Mouse (Mus musculus): ENCODE data around the gene A130010J15Rik. TPM values are rescaled to one million over a fixed set of nuclear protein-coding genes. Genes with fewer than 3 reads are reported as not detected.

Gene A130010J15Rik
- polyA plus RNA-seq, 1 experiment from 2014 or later: 17.8 TPM

DNA sequence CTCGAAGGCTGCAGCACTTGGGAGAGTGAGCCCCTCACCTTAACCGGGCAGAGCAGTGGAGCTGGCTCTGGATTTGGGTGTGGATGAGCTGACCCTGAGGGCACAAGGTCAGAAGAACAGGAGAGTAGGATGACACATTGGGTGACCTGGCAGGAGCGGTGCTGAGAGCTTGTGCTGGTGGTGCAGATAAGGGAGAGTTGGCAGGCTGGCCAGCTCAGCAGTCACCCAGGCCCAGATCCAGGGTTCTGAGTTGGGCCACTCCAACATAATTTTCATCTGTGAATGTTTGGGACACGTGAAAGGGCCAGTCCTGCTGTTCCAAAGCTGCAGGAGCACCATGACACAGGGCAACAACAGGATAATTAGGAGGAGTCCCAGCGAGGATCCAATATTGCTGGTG lies 43.5 kb downstream of the A130010J15Rik start:
- Histone ChIP-seq H3K36me3 (ENCODE audit: control insufficient read depth, insufficient read depth, low read length) (no peaks in the 10 kb centered on the region), H3K27me3 (ENCODE audit: control insufficient read depth, insufficient read depth, low read length) (no peaks in the 10 kb centered on the region), H3K9ac (ENCODE audit: low read length) (no peak overlapping the region), H3K4me3 (ENCODE audit: low read depth, low read length) (no peak overlapping the region), H3K4me1 (ENCODE audit: control insufficient read depth, insufficient read depth, low read length) (no peaks in the 10 kb centered on the region), H3K27ac (replicated peaks; ENCODE audit: low read depth, low read length) (no peak overlapping the region), H3K4me2 (ENCODE audit: low read depth, severe bottlenecking) (no peak overlapping the region), H3K9me3 (ENCODE audit: control insufficient read depth, low read length) (no peaks in the 10 kb centered on the region)
- WGBS: 75% methylated on average over 5 of the region's 5 CpGs
- no peak for DNase-seq (ENCODE audit: low spot score)
- ATAC-seq (ENCODE audit: insufficient number of reproducible peaks, low FRiP score, low TSS enrichment, low read depth): no peak

DNA sequence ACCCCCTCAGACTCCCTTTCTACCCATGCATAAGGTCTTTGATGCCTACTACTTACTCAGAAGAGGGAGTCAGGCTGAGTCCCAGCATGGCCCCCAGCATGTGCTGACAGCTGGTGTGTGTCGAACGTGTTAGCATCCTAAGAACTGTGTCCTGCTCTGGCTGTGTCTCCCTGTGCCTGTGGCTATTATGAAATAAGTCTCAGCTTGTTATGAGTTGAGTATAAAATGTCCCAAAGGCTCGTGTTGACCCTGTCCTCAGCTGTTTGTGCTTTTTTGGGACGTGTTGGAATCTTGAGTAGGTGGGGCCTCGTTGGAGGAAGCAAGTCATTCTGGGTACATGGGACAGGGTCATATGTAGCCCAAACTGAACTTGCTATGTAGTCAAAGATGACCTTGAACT lies 46.2 kb downstream of the A130010J15Rik start:
- Histone ChIP-seq H3K4me3 (ENCODE audit: low read depth, low read length) (no peak overlapping the region), H3K4me1 (ENCODE audit: control insufficient read depth, insufficient read depth, low read length) (no peaks in the 10 kb centered on the region), H3K27me3 (ENCODE audit: control insufficient read depth, insufficient read depth, low read length) (no peaks in the 10 kb centered on the region), H3K4me2 (ENCODE audit: low read depth, severe bottlenecking) (no peak overlapping the region), H3K36me3 (ENCODE audit: control insufficient read depth, insufficient read depth, low read length) (no peaks in the 10 kb centered on the region), H3K9me3 (ENCODE audit: control insufficient read depth, low read length) (no peaks in the 10 kb centered on the region), H3K9ac (ENCODE audit: low read length) (no peak overlapping the region), H3K27ac (replicated peaks; ENCODE audit: low read depth, low read length) (no peak overlapping the region)
- no peak for DNase-seq (ENCODE audit: low spot score)
- 76% methylated on average over 5 of the region's 5 CpGs for WGBS
- no peak for ATAC-seq (ENCODE audit: insufficient number of reproducible peaks, low FRiP score, low TSS enrichment, low read depth)

DNA sequence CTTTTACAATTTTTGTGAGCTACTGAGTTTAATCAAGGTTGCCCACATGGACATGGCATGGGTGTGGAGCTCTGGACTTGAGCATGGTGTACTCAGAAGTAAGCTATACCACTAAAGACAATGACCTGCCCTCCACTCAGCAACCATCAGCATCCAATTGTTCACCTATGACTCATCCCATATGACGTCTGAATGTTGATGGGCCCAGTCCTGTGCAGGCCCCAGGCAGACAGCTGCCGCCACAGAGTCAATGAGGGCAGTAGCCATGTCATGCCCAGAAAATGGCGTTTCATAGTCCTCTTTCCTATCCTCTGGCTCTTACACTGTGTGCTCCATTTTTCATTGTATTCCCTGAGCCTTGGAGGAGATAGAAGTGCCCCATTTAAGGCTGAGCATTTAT lies 48.2 kb downstream of the A130010J15Rik start:
- H3K4me2 ChIP-seq (ENCODE audit: low read depth, severe bottlenecking): no peak overlapping the region
- ATAC-seq (ENCODE audit: insufficient number of reproducible peaks, low FRiP score, low TSS enrichment, low read depth) (no peak), DNase-seq (ENCODE audit: low spot score) (no peak)
- H3K9ac ChIP-seq (ENCODE audit: low read length): no peak overlapping the region
- no peaks in the 10 kb centered on the region for H3K4me1 ChIP-seq (ENCODE audit: control insufficient read depth, insufficient read depth, low read length)
- no peaks in the 10 kb centered on the region for H3K9me3 ChIP-seq (ENCODE audit: control insufficient read depth, low read length)
- H3K4me3 ChIP-seq (ENCODE audit: low read depth, low read length): no peak overlapping the region
- H3K27me3 ChIP-seq (ENCODE audit: control insufficient read depth, insufficient read depth, low read length): no peaks in the 10 kb centered on the region
- no peaks in the 10 kb centered on the region for H3K36me3 ChIP-seq (ENCODE audit: control insufficient read depth, insufficient read depth, low read length)
- no peak overlapping the region for H3K27ac ChIP-seq (replicated peaks; ENCODE audit: low read depth, low read length)
- WGBS: 71% methylated on average over 3 of the region's 3 CpGs

DNA sequence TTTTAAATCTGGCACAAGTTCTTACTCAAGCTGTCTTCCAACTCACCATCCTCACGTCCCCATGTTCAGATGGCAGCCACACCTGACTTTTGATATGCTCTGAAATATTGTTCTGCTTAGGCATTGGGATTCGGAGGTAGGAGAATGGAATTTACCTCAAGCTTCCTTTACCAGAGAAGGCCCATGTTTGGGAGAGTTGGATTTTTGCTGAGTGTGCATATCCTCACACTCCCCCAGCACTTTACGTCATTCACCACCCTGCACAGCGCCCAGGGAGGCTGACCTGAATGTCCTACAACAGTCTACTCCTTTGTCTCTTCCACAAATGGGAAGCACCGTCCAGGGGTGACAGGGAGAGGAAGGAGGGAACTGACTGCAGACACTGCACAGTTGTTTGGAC lies 52.6 kb downstream of the A130010J15Rik start:
- DNase-seq (ENCODE audit: low spot score) (no peak), ATAC-seq (ENCODE audit: insufficient number of reproducible peaks, low FRiP score, low TSS enrichment, low read depth) (no peak)
- Histone ChIP-seq H3K4me2 (ENCODE audit: low read depth, severe bottlenecking) (no peak overlapping the region), H3K27ac (replicated peaks; ENCODE audit: low read depth, low read length) (no peak overlapping the region), H3K4me3 (ENCODE audit: low read depth, low read length) (no peak overlapping the region), H3K9ac (ENCODE audit: low read length) (no peak overlapping the region), H3K4me1 (ENCODE audit: control insufficient read depth, insufficient read depth, low read length) (no peaks in the 10 kb centered on the region), H3K9me3 (ENCODE audit: control insufficient read depth, low read length) (no peaks in the 10 kb centered on the region), H3K27me3 (ENCODE audit: control insufficient read depth, insufficient read depth, low read length) (no peaks in the 10 kb centered on the region), H3K36me3 (ENCODE audit: control insufficient read depth, insufficient read depth, low read length) (no peaks in the 10 kb centered on the region)
- WGBS: 83% methylated on average over 5 of the region's 5 CpGs

DNA sequence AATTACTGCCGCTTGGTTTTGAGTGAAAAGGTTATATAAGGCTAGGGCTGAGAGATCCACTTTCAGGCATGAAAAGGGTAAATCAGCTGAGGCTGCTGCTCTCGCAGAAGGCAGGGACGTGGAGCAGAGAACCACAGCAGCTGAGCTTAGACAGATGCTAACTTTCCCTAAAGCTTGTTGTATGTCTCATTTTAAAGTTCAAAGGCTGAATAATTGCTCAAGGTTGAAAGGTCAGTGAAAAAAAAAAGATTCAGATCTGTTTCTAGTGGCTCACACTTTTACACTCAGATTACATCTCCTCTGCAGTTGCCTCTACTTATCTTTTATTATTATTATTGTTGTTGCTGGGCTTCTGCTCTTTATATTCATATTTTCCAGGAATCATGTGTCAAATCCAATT lies 57.7 kb downstream of the A130010J15Rik start:
- H3K4me3 ChIP-seq (ENCODE audit: low read depth, low read length): no peak overlapping the region
- no peak overlapping the region for H3K27ac ChIP-seq (replicated peaks; ENCODE audit: low read depth, low read length)
- H3K36me3 ChIP-seq (ENCODE audit: control insufficient read depth, insufficient read depth, low read length): no peaks in the 10 kb centered on the region
- ATAC-seq (ENCODE audit: insufficient number of reproducible peaks, low FRiP score, low TSS enrichment, low read depth) (no peak), DNase-seq (ENCODE audit: low spot score) (no peak)
- no peaks in the 10 kb centered on the region for H3K4me1 ChIP-seq (ENCODE audit: control insufficient read depth, insufficient read depth, low read length)
- no peaks in the 10 kb centered on the region for H3K27me3 ChIP-seq (ENCODE audit: control insufficient read depth, insufficient read depth, low read length)
- no peak overlapping the region for H3K9ac ChIP-seq (ENCODE audit: low read length)
- no peak overlapping the region for H3K4me2 ChIP-seq (ENCODE audit: low read depth, severe bottlenecking)
- no peaks in the 10 kb centered on the region for H3K9me3 ChIP-seq (ENCODE audit: control insufficient read depth, low read length)
- 15% methylated on average over 3 of the region's 3 CpGs for WGBS

DNA sequence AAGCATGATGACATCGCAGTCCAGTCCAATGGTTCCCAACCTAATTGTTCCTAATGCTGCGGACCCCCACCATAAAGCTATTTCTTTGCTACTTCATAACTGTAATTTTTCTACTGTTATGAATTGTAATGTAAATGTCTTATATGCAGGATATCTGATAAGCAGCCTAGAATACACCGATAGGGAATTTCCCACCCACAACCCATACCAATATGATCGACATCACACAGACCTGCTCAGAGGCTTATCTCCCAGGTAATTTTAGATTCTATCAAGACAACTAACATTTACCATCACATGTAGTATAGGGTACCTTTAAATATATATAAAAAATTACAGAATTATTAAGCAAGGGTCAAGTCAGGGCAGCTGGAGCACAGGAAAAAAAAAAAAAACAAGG lies 58.3 kb downstream of the A130010J15Rik start:
- no peaks in the 10 kb centered on the region for H3K9me3 ChIP-seq (ENCODE audit: control insufficient read depth, low read length)
- 92% methylated on average over 4 of the region's 4 CpGs for WGBS

DNA sequence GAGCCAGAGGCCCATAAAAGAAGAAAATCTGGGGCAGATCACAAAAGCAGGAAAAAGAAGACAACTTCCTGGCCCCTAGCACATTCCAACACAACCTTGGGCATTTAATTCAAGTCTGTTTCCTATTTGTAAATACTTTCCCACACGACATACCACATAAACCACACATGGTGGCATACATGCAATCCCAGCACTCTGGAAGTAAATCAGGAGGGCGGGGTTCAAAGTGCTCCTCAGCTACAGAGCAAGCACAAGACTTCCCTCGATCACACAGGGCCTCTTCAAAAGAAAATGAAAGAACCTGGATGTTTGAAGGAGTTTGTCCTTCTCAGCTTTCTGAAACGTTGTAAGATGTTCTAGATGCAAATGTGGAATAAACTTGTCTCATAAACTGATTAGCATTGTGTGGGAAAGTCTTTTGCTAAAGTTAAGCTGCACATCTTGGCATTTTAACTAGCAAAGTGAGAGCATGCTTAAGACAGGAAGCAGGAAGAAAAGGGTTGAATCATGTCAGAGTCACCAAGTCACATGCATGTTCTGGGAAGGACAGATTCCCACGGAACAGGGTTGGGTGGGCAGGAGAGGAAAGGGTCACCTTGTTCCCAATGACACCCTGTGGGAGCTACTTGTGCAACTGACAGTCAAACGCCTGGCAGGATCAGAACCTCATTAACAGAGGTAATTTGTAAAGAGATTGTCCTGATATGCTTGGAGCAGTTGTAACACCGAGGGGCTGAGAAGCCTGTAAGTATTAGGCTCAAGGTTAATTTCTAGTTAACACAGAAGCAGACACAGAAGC lies 59.1 kb downstream of the A130010J15Rik start:
- DNase-seq (ENCODE audit: low spot score): no peak
- H3K27ac ChIP-seq (replicated peaks; ENCODE audit: low read depth, low read length): no peak overlapping the region
- H3K4me1 ChIP-seq (ENCODE audit: control insufficient read depth, insufficient read depth, low read length): no peaks in the 10 kb centered on the region

More for the DNA sequence above, 58.3 kb downstream of the A130010J15Rik start:
- H3K27ac ChIP-seq (replicated peaks; ENCODE audit: low read depth, low read length): no peak overlapping the region
- no peak overlapping the region for H3K9ac ChIP-seq (ENCODE audit: low read length)
- DNase-seq (ENCODE audit: low spot score) (no peak), ATAC-seq (ENCODE audit: insufficient number of reproducible peaks, low FRiP score, low TSS enrichment, low read depth) (no peak)
- no peaks in the 10 kb centered on the region for H3K36me3 ChIP-seq (ENCODE audit: control insufficient read depth, insufficient read depth, low read length)
- H3K4me2 ChIP-seq (ENCODE audit: low read depth, severe bottlenecking): no peak overlapping the region
- no peaks in the 10 kb centered on the region for H3K27me3 ChIP-seq (ENCODE audit: control insufficient read depth, insufficient read depth, low read length)
- no peaks in the 10 kb centered on the region for H3K4me1 ChIP-seq (ENCODE audit: control insufficient read depth, insufficient read depth, low read length)
- no peak overlapping the region for H3K4me3 ChIP-seq (ENCODE audit: low read depth, low read length)

More for the DNA sequence above, 59.1 kb downstream of the A130010J15Rik start:
- H3K9ac ChIP-seq (ENCODE audit: low read length): no peak overlapping the region
- no peak for ATAC-seq (ENCODE audit: insufficient number of reproducible peaks, low FRiP score, low TSS enrichment, low read depth)
- 22% methylated on average over 7 of the region's 7 CpGs for WGBS
- no peak overlapping the region for H3K4me2 ChIP-seq (ENCODE audit: low read depth, severe bottlenecking)
- no peaks in the 10 kb centered on the region for H3K36me3 ChIP-seq (ENCODE audit: control insufficient read depth, insufficient read depth, low read length)
- no peaks in the 10 kb centered on the region for H3K27me3 ChIP-seq (ENCODE audit: control insufficient read depth, insufficient read depth, low read length)
- H3K4me3 ChIP-seq (ENCODE audit: low read depth, low read length): no peak overlapping the region
- no peaks in the 10 kb centered on the region for H3K9me3 ChIP-seq (ENCODE audit: control insufficient read depth, low read length)
